Mouse (Mus musculus) lung, postnatal 4 days (tissue): Measurements from ENCODE around the gene Arhgef16.
A peak's percentile ranks its signal among the peaks of the same experiment; 100 is the strongest.

Experiments used
- DNase-seq, 2 experiments: peaks; one replicate each; pipeline ENCODE4 v3.0.0; 2021

Arhgef16 gene

GRCm38 (mm10) chr4:154301466-154301881 lies at the start of gene Arhgef16:
TSS of gene Arhgef16 (minus strand) at chr4:154301676.
- DNase-seq: peak in 1 of 2 experiments; percentile 55

GRCm38 (mm10) chr4:154348197-154348786 lies 46.8 kb upstream of the Arhgef16 start:
- DNase-seq: peak; percentile 47 to 72

- no peak for DNase-seq
These were observed 45.5 kb upstream of the Arhgef16 start for GRCm38 (mm10) chr4:154346731-154347522.

GRCm38 (mm10) chr4:154336650-154337049 lies 35.2 kb upstream of the Arhgef16 start:
- DNase-seq: peak; percentile 72 to 86

- no peak for DNase-seq
These were observed 34.3 kb upstream of the Arhgef16 start, which contains the start of gene B230104I21Rik for GRCm38 (mm10) chr4:154335761-154336160. TSS of gene B230104I21Rik (plus strand) at chr4:154336127.

- DNase-seq: peak; percentile 61 to 69
These were observed 33.4 kb upstream of the Arhgef16 start for GRCm38 (mm10) chr4:154334699-154335402.

- peak; percentile 37 to 47 for DNase-seq
These were observed 31.8 kb upstream of the Arhgef16 start for GRCm38 (mm10) chr4:154333300-154333699.

- peak; percentile 36 to 70 for DNase-seq
These were observed 29.8 kb upstream of the Arhgef16 start for GRCm38 (mm10) chr4:154331271-154331670.

- DNase-seq: no peak
These were observed 28.5 kb upstream of the Arhgef16 start for GRCm38 (mm10) chr4:154330001-154330400.

GRCm38 (mm10) chr4:154328836-154329235 lies 27.4 kb upstream of the Arhgef16 start:
- peak in 1 of 2 experiments; percentile 75 for DNase-seq

- DNase-seq: no peak
These were observed 27.0 kb upstream of the Arhgef16 start for GRCm38 (mm10) chr4:154328431-154328830.

GRCm38 (mm10) chr4:154325410-154325809 lies 23.9 kb upstream of the Arhgef16 start:
- DNase-seq: no peak

- no peak for DNase-seq
These were observed 12.1 kb upstream of the Arhgef16 start for GRCm38 (mm10) chr4:154313622-154313967.

- no peak for DNase-seq
These were observed 11.6 kb upstream of the Arhgef16 start for GRCm38 (mm10) chr4:154312935-154313621.

- DNase-seq: no peak
These were observed 10.8 kb upstream of the Arhgef16 start for GRCm38 (mm10) chr4:154312143-154312812.

GRCm38 (mm10) chr4:154310576-154311262 lies 9.2 kb upstream of the Arhgef16 start:
- DNase-seq: peak in 1 of 2 experiments; percentile 59

GRCm38 (mm10) chr4:154309131-154309530 lies 7.7 kb upstream of the Arhgef16 start:
- no peak for DNase-seq

- peak; percentile 73 to 89 for DNase-seq
These were observed 1.8 kb downstream of the Arhgef16 start for GRCm38 (mm10) chr4:154299541-154300271.

- DNase-seq: peak in 1 of 2 experiments; percentile 34
These were observed 3.7 kb downstream of the Arhgef16 start for GRCm38 (mm10) chr4:154297761-154298160.

GRCm38 (mm10) chr4:154294262-154294731 lies 7.2 kb downstream of the Arhgef16 start:
- DNase-seq: no peak

GRCm38 (mm10) chr4:154293735-154294201 lies 7.7 kb downstream of the Arhgef16 start:
- peak in 1 of 2 experiments; percentile 51 for DNase-seq
